Mouse (Mus musculus) retina, adult 2 months (tissue): ENCODE results near the gene Sphk2.

Source experiments
- DNase-seq: peaks from one replicate; pipeline ENCODE4 v3.0.0-alpha.2; 2012; ENCODE audit warnings: low read depth, low spot score

Sphk2 gene

DNA sequence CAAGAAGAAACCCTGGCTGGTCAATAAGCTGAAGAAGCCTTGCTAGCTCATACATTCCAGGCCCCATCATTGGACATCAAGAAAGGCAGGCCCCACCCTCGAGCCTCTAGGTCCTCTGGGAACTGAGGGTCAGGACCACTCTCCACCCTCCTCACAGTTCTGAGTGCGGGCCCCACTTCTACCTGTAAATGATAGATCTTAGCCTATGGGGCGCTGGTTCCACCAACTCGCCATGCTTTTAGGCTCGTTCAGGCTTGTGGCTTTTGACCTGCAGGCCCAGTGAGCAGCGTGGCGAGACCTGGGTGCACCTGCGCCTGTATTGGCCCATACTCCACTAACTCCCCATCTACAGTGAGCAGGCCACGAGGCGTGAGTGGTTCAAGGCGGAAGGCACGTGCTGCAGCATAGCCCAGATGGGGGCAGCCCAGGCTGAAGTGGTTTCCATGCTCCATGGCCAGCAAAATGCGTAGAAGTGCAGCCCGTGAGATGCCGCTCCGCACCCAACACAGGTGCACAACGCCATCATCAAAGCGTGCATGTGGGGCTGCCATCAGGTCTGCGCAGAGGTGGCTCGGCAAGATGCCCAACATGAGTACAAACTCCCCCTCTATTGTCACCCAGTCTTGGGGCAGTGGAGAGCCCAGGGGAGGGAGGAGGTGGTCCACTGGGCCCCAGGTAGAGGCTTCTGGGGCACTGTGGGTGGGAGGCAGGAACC, 7.2 kb downstream of the Sphk2 start:
- no peak for DNase-seq

GRCm38 (mm10) chr7:45709677-45710355, 8.0 kb downstream of the Sphk2 start:
- no peak for DNase-seq

- no peak for DNase-seq
Measured at GRCm38 (mm10) chr7:45709036-45709435, 8.8 kb downstream of the Sphk2 start.

DNA sequence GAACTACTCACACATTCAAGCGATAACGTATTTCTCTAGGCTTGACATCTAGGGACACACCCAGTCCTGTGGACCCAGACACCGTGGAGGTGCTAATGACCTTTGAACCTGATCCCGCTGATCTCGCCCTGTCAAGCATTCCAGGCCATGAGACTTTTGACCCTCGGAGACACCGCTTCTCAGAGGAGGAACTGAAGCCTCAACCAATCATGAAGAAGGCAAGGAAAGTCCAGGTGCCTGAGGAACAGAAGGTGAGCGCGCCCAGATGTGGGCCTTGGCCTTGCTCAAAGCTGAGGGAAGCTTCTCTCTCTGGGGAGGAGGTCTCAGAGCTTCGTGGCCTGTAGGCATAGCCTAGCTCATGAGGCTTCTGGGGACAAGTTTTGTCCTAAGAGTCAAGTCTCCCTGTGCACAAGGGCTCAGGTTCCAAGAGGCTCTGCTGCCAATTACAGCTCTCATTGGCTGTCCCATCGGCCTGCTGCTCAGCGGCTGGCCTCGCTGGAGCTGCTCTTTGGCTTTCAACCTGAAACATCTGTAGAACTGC, 9.5 kb downstream of the Sphk2 start:
- no peak for DNase-seq

- DNase-seq, result peak; percentile 93
Measured at GRCm38 (mm10) chr7:45707375-45707967, 10.3 kb downstream of the Sphk2 start.

DNA sequence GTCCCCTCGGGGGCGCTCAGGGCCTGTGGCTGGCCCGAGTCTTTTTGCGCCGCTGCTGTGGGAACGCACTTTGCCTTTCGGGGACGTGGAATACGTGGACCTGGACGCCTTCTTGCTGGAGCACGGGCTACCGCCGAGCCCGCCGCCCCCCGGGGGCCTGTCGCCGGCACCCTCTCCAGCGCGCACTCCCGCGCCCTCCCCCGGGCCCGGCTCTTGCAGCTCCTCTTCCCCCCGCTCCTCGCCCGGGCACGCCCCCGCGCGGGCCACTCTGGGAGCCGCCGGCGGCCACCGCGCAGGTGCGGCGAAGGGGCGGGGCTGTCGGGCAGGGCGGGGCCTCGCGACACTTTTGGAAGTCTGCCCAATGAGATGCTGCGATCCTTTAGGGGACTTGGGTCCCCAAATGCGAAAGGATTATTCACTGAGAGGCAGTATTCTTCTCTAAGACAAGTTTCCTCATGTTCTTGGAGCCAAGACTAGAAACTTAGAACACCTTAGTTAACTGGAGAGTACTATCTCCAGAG, 11.0 kb downstream of the Sphk2 start:
- DNase-seq, result peak; percentile 73

DNA sequence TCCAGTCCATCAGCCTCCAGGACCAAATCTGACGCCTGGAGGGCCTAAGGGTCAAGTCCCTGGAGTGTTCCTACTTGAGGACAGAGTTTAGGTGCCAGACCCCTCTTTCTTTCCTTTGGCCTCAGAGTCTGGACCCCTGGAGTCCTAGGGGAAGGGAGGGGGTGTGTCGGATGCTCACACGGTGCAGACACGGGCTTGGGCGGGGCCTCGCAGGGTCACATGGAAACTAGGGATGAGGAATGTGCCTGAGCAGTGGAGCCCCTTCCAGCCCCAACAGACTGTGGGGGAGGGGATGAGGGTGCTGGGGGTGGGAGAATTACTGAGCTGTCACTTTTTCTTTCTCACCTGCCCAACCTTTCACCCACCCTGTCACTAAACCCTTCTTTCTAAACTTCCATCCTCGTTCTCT, 11.9 kb downstream of the Sphk2 start:
- peak; percentile 65 for DNase-seq

- DNase-seq, result no peak
Measured at GRCm38 (mm10) chr7:45705443-45705864, 12.3 kb downstream of the Sphk2 start.

DNA sequence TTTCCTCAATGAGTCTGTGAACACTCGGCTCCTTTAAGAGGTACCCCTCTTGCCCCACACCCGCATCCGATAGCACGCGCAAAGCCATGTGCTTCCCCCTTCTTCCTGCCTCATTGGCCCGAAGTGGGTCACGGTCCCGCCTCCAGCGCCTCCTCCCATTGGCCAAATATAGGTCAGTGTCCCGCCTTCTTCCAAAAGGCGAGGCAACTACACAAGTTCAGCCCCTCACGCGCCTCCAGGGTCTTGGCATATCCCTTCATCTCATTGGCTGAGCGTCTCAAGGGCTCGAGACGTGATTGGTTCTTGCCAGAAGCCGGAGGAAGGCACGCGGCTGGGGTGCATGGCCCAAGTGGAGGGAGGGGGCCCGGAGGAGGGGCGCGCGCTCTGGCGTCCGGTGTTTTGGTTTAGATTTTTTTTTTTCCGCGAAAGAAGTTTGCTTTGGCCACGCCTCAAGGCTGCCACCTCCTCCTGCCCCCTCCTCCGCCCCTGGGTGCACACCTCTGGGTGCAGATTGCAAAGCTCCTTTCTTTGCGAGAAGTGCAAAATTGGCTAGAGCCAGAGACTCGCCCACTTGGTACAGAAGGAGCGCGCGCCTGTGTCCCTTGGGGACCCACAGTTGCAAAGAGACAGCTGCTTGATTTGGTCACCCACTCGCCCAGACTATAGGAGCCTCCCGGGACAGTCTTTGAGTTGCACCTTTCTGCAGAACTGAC, 12.9 kb downstream of the Sphk2 start, which contains the start of gene Dbp:
Gene Dbp, plus strand, starts transcription at position 359 of the 713 bp plus-strand sequence.
- peak; percentile 98 for DNase-seq

DNA sequence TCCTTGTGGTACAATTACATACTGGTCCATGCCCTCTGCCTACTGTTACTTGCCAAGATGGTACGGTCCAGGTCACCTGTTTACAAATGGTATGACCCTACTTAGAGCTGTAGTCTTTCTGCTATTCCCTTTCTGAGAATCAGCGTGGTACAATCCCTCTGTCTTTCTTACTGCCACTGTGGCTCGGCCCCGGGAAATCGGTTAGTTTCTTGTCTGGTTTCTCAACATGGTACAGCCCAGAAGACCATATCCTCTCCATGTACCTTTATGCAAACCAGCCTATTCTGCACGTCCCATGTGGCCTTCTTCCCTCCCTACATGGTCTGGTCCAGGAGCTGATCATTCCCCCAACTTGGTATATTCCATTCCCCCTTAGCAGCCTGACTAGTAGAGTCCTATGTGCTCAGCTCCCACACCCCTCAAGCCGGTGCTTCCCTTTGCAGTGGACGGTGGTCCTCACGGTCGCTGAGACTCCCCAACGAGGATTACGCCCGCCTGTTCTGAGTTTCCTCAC, 13.7 kb downstream of the Sphk2 start:
- peak; percentile 91 for DNase-seq

DNA sequence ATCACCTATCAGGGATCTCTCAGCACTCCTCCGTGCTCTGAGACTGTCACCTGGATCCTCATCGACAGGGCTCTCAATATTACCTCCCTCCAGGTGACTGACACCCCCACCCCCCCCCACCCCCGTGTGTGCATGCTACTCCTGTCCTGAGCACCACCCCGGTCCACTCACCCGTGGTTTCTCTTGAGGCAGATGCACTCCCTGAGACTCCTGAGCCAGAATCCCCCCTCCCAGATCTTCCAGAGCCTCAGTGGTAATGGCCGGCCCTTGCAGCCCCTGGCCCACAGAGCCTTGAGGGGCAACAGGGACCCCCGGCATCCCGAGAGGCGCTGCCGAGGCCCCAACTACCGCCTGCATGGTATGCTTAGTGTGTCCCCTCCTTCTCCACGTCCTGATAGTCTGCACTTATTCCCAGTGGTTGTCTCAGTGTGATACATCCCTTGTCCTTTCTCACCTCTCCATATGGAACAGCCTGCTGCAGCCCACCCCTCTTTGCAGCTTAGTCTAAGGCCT, 14.2 kb downstream of the Sphk2 start:
- no peak for DNase-seq

DNA sequence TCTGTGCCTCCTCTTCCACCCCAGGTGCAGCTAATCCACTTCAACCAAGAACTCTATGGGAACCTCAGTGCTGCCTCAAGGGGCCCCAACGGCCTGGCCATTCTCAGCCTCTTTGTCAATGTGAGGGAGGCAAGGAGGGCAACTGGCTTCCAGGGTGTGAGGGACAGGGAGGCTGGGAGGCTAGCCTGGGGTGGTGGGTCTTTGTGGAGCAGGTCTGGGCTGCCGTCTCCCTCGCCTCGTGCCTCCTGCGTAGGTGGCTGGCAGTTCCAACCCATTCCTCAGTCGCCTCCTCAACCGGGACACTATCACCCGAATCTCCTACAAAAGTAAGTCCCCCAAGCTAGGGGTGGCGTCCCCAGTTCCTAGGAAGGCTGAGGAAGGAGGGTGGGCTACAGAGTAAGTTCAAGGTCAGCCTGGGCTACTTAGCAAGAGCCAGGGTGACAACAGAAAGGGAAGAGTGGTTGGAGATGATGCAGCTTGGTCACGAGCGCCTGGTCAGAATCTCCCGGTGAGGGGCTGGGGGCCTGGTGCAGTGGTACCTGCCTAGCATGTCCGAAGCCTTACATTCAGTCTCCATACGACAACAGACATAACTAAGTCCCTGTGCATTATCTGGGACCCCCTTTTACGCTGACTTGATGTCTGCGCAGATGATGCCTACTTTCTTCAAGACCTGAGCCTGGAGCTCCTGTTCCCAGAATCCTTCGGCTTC, 14.8 kb downstream of the Sphk2 start:
- no peak for DNase-seq

DNA sequence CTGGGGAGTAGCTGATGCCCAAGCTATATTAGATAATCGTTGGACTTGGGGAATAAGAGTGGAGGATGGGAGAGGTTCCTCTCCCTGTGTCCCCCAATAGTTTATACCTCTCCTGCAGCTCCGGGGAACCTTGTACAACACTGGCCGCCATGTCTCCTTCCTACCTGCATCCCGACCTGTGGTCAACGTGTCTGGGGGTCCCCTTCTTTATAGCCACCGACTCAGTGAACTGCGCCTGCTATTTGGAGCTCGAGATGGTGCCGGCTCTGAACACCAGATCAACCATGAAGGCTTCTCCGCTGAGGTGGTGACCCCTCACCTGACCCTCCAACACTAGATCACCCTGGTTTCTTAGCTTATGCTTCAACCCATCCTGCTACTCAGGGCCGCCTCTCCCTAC, 15.5 kb downstream of the Sphk2 start:
- DNase-seq, result no peak

DNA sequence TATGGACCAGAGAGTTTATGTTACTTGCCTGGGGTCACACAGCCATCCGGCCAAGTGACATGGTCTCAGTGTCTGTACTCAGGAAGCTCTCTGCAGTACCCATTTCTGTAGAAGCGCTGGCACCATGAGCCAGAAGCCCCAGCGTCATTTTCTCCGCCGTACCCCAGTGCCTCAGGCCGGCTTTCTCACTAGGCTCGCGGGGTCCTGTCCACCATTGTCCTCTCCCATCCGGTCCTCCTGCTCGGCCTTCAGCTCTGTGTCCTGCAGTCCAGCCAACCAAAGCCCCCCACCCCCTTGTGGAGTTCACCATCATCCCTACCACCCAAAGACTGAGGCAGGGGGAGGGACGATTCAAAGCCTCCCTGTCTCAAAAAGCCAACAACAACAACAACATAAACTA, 16.2 kb downstream of the Sphk2 start:
- DNase-seq, result no peak

- no peak for DNase-seq
Measured at GRCm38 (mm10) chr7:45701072-45701471, 16.7 kb downstream of the Sphk2 start.

DNA sequence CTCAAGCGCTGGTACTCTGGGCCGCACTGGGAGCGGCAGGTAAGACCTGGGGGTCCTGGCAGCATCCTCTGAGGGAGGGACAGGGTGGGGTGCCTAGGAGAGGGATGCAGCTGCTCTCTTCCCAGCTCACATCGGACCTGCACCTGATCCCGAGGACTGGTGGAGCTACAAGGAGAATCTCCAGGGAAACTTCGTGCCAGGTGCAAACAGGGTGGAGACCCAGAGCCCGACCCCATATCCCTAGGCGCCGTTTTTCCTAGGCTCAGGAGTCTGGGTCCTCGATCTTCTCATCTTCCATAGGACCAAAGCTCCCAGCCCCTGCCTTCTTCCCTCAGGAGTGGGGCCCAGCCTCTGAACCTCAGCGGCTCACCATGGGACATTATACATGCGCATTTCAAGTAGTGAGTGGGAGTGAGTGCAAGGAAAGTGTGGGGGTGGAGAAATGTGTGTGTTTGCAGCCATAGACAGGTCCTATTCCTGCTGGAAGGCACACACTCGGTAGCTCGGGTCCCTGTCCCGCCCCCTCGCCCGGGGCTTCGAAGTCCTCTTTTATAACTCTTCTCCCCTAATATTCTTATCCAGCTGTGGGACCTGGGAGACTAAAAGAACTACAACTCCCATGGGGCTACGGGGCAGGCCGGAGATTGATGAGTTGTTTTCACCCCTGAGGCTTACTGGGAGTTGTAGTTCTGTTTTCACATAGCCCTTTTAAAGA, 17.3 kb downstream of the Sphk2 start:
- DNase-seq, result peak; percentile 67

DNA sequence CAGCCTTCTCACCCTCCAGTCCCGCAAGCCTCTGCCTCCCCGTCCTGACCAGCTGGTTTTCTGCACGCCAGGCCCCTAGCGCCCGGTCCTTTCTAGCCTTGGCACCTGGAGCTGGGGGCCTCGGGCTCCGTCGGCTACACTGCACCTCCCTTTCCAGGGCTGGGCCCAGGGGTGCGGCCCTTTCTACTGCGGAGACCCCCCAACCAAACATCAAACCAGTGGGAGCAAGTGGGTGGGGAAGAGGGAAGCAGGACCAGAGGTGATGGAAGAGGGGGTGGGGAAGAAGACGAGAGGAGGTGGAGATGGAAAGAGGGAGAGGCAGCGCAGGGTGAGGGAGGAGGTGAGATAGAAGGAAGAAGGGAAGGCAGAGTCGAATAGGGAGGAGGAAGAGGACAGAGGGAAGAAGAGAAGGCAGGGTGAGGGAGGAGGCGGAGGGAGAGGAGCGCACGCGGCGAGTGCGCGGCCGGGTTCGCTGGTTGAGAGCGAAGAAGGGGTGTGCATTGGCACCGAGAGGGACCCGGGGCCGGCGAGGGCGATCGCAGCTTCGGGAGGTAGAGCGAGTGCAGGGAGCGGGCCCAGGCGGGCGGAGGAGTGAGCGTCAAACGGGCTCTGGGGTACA, 18.2 kb downstream of the Sphk2 start, which contains the start of gene Car11:
Gene Car11, plus strand, starts transcription at position 321 of the 619 bp plus-strand sequence.
- no peak for DNase-seq

DNA sequence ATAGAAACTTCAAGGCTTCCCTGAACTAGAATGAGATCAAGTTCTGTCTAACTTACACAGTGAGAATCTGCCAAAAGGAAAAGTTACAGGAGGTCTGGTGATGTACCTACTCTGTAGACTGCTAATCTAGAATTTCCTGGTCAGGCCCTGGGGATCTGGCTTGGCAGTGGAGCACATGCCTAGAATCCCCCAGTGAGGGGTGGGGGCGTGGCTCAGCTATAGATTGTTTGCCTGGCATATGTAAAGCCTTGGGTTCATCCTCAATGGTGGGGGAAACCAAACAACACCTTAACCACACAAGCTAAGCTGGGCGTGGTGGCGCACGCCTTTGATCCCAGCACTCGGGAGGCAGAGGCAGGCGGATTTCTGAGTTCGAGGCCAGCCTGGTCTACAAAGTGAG, 19.9 kb downstream of the Sphk2 start:
- DNase-seq, result no peak

- no peak for DNase-seq
Measured at GRCm38 (mm10) chr7:45695098-45695497, 22.7 kb downstream of the Sphk2 start.
